Mouse (Mus musculus) spleen, embryonic (tissue): ENCODE data around the gene Gm7903.
"Not testable (repeated sequence)": the region's sequence is repeated elsewhere in the genome, so short reads cannot be mapped to it uniquely, and the experiment has no call there.

Experiments
- CTCF ChIA-PET: fragments of 350-600 bp; sonication (Branson Sonifier 250); formaldehyde crosslinking; loops from one replicate; lab custom pipeline; 2022; lab: Charles Lee

Gm7903 gene

DNA sequence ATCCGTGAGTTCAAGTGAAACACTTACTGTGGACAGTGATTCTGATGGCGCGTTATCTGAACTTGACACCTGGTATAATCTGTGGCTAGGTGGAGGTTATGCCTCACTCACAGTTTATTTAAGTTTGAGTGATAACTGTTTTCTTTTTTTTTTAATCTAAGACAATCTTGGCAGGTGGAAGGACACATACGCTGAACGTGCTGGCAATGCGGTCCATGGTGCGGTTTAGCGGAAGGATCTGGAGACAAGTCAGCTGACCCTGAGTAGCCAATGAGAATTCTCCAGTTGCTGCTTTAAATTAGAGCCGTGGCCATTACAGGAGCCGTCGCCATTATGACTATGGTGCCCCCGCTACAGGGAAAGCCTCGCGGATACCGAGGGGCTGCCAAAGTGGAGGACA is at the start of gene Gm7903:
TSS of gene Gm7903 (plus strand) at position 301 of the 400 bp plus-strand sequence.
- CTCF ChIA-PET = not testable (repeated sequence)

DNA sequence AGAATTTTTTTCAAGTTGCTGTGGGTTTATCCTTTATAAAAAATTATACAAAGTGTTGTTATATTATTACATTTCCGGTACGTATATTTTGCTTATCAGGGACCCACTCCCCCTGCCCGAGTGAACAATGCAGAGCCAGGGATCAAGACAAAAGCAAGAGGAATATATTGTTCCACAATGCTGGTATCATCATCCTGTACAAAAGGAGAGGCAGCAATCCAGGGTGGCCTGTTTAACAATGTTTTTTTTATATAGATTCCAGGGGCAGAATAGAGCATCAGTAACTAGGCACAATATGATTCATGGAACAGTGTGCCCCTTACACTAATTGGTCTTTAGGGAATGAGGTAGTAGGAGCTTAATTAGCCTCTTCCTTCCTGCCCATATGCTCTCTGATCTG is 30.1 kb upstream of the Gm7903 start:
- CTCF ChIA-PET = not testable (repeated sequence)

DNA sequence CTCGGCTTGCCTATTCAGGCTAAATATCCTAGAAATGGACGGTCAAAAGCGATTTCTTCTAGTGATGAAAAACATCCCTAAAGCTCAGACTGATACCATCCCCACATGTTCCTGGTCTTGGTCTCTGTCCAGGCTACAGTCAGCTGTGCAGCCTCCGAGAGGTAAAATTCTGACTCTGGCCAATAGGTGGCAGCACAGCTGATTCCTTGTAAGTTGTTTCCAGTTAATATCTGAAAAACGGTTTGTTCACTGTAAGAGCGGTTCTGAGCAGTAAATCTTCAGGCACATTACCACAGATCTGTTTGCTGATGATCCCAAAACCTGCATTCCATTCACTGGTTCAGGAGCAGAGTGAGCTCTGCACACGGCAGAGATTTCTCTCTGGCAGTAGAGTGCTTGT is 12.4 kb upstream of the Gm7903 start:
- CTCF ChIA-PET = not testable (repeated sequence)

DNA sequence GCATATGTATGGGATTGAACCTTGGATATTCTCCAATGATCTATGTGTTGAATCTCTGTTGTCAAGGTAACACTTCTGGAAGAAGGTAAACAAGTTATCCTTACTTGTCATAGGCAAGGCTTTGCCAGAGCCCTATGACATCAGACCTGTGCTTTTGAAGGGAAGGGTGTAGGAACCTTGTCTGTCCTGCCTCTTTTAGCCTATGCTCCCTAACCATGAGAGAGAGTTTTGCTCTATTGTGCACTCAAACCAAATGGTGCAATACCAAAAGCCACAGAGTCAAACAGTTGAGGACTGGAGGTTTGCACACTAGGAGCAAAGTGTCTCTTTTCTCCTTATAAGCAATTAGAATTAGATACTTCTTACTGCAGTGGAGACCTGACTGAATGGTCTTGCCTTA is 11.8 kb upstream of the Gm7903 start:
- CTCF ChIA-PET = not testable (repeated sequence)

DNA sequence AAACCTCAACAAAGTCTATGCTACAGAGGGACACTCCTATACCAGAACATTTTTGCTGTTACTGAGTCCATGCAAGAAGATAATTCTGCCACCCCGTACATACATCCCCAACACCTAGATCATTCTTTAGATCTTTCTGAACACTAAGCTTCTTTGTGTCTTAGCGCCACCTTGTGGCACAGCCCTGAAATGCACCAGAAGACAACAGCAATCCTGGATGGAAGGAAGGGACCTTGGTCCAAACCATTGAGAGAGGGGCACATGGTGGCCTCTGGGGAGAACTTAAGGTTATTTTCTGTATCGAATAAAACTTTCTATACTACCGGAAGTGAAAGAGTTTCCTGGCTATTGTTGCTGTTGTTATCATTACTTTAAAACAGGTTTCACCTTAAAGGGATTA is 11.2 kb upstream of the Gm7903 start:
- CTCF ChIA-PET = not testable (repeated sequence)

- CTCF ChIA-PET = not testable (repeated sequence)
These were observed 30.5 kb downstream of the Gm7903 start for GRCm38 (mm10) chrX:135464160-135464559.

DNA sequence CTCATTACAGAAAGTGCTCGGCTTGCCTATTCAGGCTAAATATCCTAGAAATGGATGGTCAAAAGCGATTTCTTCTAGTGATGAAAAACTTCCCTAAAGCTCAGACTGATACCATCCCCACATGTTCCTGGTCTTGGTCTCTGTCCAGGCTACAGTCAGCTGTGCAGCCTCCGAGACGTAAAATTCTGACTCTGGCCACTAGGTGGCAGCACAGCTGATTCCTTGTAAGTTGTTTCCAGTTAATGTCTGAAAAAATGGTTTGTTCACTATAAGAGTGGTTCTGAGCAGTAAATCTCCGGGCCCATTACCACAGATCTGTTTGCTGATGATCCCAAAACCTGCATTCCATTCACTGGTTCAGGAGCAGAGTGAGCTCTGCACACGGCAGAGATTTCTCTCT is 48.3 kb downstream of the Gm7903 start:
- CTCF ChIA-PET = not testable (repeated sequence)

GRCm38 (mm10) chrX:135483183-135483582 is 49.5 kb downstream of the Gm7903 start:
- CTCF ChIA-PET = not testable (repeated sequence)
